Mouse (Mus musculus): ENCODE measurements around the gene Smarca2. TPM values are rescaled to one million over a fixed set of nuclear protein-coding genes. Genes with fewer than 3 reads are reported as not detected.

Smarca2 gene
- polyA plus RNA-seq, 1 experiment from 2014 or later, result 99.7 TPM

DNA sequence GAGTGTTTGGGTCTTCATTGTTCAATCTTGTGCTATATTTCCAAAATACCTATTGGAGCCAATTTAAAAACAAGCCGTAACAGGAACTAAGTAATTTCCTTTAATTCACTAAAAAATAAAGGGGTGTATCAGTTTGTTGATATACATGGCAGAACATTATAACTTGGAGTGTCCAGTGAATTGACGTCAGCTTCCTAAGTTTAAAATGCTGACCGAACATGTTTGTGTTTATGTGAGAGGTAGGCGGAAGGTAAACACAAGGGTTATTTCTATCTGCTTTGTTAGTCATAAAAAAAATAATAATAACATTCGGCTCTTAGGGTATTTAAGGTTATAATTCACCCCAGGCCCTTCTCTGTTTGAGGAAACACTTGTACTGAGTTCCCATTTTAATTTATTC lies 12.4 kb downstream of the Smarca2 start:
- H3K27me3 ChIP-seq (replicated peaks), result no peaks in the 10 kb centered on the region
- no peak overlapping the region for H3K27ac ChIP-seq (replicated peaks)
- no peaks in the 10 kb centered on the region for H3K4me1 ChIP-seq
- no peak overlapping the region for H3K4me2 ChIP-seq
- no peaks in the 10 kb centered on the region for H3K9me3 ChIP-seq (replicated peaks)
- H3K9ac ChIP-seq (replicated peaks), result no peak overlapping the region
- WGBS, result 91% methylated on average over 5 of the region's 5 CpGs
- H3K36me3 ChIP-seq, result peaks cover 14% of the 10 kb centered on the region
- H3K4me3 ChIP-seq (replicated peaks), result no peak overlapping the region
- ATAC-seq (ENCODE audit: low FRiP score), result no peak

- 37% methylated on average over 8 of the region's 8 CpGs for WGBS
- H3K36me3 ChIP-seq, result peaks cover 20% of the 10 kb centered on the region
- peak; percentile 53 for ATAC-seq (ENCODE audit: low FRiP score)
- H3K4me3 ChIP-seq (replicated peaks), result no peak overlapping the region
- peaks cover 7% of the 10 kb centered on the region; the same call in 1 of the 2 replicates for H3K4me1 ChIP-seq
- no peak overlapping the region for H3K9ac ChIP-seq (replicated peaks)
- H3K27ac ChIP-seq (replicated peaks), result peak overlapping the region; percentile 63
- no peaks in the 10 kb centered on the region for H3K9me3 ChIP-seq (replicated peaks)
- no peak overlapping the region for H3K4me2 ChIP-seq
- no peaks in the 10 kb centered on the region for H3K27me3 ChIP-seq (replicated peaks)
These were observed 25.9 kb downstream of the Smarca2 start for GRCm38 (mm10) chr19:26630712-26631235.

DNA sequence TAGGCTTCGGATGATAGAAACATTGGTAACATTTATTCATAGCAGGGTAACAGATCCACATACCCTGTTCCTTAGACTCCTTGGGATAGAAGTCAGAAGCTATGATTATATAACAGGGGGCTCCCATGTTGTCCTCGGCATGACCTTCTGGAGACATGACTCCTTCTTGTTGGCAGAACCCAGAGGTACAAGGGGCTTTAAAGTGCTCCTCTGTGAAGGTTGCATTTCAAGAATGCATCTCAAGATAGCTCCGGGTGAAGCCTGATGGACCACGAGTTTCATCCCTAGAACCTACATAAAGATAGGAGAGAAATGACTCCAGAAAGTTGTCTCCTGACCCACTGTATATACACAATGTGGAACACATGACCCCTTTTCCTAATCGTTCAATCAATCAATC lies 27.4 kb downstream of the Smarca2 start:
- Histone ChIP-seq H3K27me3 (replicated peaks) (no peaks in the 10 kb centered on the region), H3K27ac (replicated peaks) (no peak overlapping the region), H3K36me3 (peaks cover 20% of the 10 kb centered on the region), H3K9me3 (replicated peaks) (no peaks in the 10 kb centered on the region), H3K9ac (replicated peaks) (no peak overlapping the region), H3K4me1 (peaks cover 7% of the 10 kb centered on the region; the same call in 1 of the 2 replicates), H3K4me2 (no peak overlapping the region), H3K4me3 (replicated peaks) (no peak overlapping the region)
- WGBS, result 88% methylated on average over 5 of the region's 5 CpGs
- no peak for ATAC-seq (ENCODE audit: low FRiP score)

- 94% methylated on average over 13 of the region's 13 CpGs for WGBS
- Histone ChIP-seq H3K9ac (replicated peaks) (no peak overlapping the region), H3K27ac (replicated peaks) (no peak overlapping the region), H3K9me3 (replicated peaks) (no peaks in the 10 kb centered on the region), H3K4me1 (no peaks in the 10 kb centered on the region), H3K4me3 (replicated peaks) (no peak overlapping the region), H3K36me3 (peaks cover 18% of the 10 kb centered on the region), H3K4me2 (no peak overlapping the region), H3K27me3 (replicated peaks) (no peaks in the 10 kb centered on the region)
- no peak for ATAC-seq (ENCODE audit: low FRiP score)
These were observed 35.7 kb downstream of the Smarca2 start for GRCm38 (mm10) chr19:26640556-26640955.

DNA sequence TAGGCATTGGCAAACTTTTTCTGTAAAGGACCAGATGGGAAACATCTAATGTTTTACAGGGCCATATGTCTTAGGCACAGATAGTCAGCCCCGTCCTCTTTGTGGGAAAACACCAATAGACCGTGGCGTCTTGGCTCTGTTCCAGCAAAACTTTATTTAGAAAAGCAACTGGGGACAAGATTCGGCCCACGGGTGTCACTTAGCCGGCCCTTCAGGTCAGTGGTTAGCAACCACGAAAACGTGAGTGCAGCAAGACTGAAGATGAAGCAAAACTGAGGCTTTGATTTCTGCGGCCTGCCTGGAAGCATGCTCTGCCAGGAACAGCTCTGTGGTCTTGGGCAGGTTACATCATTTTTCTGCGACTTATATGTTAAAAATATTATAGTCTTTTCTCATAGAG lies 36.4 kb downstream of the Smarca2 start:
- Histone ChIP-seq H3K9ac (replicated peaks) (no peak overlapping the region), H3K27me3 (replicated peaks) (no peaks in the 10 kb centered on the region), H3K4me1 (no peaks in the 10 kb centered on the region), H3K9me3 (replicated peaks) (no peaks in the 10 kb centered on the region), H3K36me3 (peaks cover 18% of the 10 kb centered on the region), H3K4me2 (no peak overlapping the region), H3K4me3 (replicated peaks) (no peak overlapping the region), H3K27ac (replicated peaks) (no peak overlapping the region)
- 70% methylated on average over 10 of the region's 10 CpGs for WGBS
- ATAC-seq (ENCODE audit: low FRiP score), result no peak

DNA sequence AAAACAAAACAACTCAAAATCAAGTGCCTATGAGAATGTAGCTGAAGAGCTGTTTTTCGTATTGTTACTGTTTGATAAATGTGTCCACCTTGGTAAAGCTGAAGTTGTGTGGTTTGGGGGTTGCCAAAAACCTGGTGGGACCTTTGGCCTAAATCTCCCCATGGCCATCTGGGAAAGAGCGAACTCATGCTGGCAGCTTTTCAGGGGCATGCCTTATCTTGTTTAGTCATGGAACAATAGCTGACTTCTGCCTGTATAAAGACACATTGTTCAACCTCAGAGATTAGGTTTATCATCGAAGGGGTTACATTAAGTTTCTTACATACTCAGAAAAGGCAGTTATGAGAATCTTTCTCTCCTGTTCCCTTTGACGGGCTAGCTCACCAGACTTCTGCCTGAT lies 38.2 kb downstream of the Smarca2 start:
- no peaks in the 10 kb centered on the region for H3K27me3 ChIP-seq (replicated peaks)
- no peaks in the 10 kb centered on the region for H3K4me1 ChIP-seq
- no peak for ATAC-seq (ENCODE audit: low FRiP score)
- H3K4me3 ChIP-seq (replicated peaks), result no peak overlapping the region
- H3K27ac ChIP-seq (replicated peaks), result no peak overlapping the region
- peaks cover 26% of the 10 kb centered on the region for H3K36me3 ChIP-seq
- no peak overlapping the region for H3K4me2 ChIP-seq
- WGBS, result 75% methylated on average over 4 of the region's 4 CpGs
- no peaks in the 10 kb centered on the region for H3K9me3 ChIP-seq (replicated peaks)
- H3K9ac ChIP-seq (replicated peaks), result no peak overlapping the region

DNA sequence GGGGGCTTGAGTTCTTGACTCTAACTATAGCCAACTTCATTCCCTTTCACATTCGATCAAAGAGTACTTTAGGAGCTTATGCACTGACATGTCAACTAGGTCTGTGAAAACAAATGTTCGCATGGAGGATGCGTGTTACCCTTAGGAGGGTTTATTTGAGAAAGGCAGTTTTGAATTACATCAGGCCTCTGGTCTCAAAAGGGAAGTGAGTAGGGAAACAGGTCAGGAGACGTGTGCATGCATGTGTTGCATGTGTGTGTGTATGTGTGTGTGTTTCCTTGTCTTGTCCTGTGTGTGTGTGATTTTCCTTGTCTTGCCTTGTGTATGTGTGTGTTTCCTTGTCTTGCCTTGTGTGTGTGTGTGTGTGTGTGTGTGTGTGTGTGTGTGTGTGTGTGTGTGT lies 39.1 kb downstream of the Smarca2 start:
- Histone ChIP-seq H3K36me3 (peaks cover 27% of the 10 kb centered on the region), H3K4me3 (replicated peaks) (no peak overlapping the region), H3K27ac (replicated peaks) (no peak overlapping the region), H3K4me1 (no peaks in the 10 kb centered on the region), H3K9me3 (replicated peaks) (no peaks in the 10 kb centered on the region), H3K9ac (replicated peaks) (no peak overlapping the region), H3K4me2 (no peak overlapping the region), H3K27me3 (replicated peaks) (no peaks in the 10 kb centered on the region)
- no peak for ATAC-seq (ENCODE audit: low FRiP score)
- WGBS, result 89% methylated on average over 4 of the region's 4 CpGs

GRCm38 (mm10) chr19:26645016-26645415 lies 40.2 kb downstream of the Smarca2 start:
- Histone ChIP-seq H3K4me1 (no peaks in the 10 kb centered on the region), H3K9ac (replicated peaks) (no peak overlapping the region), H3K4me2 (no peak overlapping the region), H3K9me3 (replicated peaks) (no peaks in the 10 kb centered on the region), H3K27ac (replicated peaks) (no peak overlapping the region), H3K36me3 (peaks cover 36% of the 10 kb centered on the region), H3K27me3 (replicated peaks) (no peaks in the 10 kb centered on the region), H3K4me3 (replicated peaks) (no peak overlapping the region)
- no peak for ATAC-seq (ENCODE audit: low FRiP score)
- 82% methylated on average over 3 of the region's 3 CpGs for WGBS

DNA sequence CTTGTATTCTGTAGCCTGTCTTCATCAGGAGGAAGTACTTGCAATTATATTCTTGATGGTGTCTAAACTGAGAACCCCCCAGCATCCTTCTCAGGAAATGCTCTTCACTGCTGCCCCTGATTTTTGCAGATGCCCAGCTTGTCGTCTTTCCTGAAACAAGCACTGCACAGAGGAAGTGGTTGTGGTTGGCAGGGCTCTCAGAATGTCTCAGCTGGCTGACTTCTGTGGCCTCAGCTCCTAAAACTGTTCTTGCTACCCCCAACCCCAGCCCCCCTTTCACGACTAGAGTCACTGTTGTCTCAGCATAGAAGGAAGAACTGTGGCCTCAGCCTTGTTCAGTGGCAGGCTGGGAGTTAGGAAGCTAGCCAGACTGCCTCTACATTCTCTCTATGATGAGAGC lies 41.3 kb downstream of the Smarca2 start:
- no peak overlapping the region for H3K9ac ChIP-seq (replicated peaks)
- ATAC-seq (ENCODE audit: low FRiP score), result no peak
- H3K27ac ChIP-seq (replicated peaks), result no peak overlapping the region
- H3K36me3 ChIP-seq, result peaks cover 27% of the 10 kb centered on the region
- H3K27me3 ChIP-seq (replicated peaks), result no peaks in the 10 kb centered on the region
- no peaks in the 10 kb centered on the region for H3K9me3 ChIP-seq (replicated peaks)
- WGBS, result 54% methylated on average over 2 of the region's 2 CpGs
- no peaks in the 10 kb centered on the region for H3K4me1 ChIP-seq
- no peak overlapping the region for H3K4me2 ChIP-seq
- H3K4me3 ChIP-seq (replicated peaks), result no peak overlapping the region

- no peak for ATAC-seq (ENCODE audit: low FRiP score)
- no peaks in the 10 kb centered on the region for H3K4me1 ChIP-seq
- H3K27ac ChIP-seq (replicated peaks), result no peak overlapping the region
- no peaks in the 10 kb centered on the region for H3K9me3 ChIP-seq (replicated peaks)
- H3K27me3 ChIP-seq (replicated peaks), result no peaks in the 10 kb centered on the region
- 90% methylated on average over 7 of the region's 7 CpGs for WGBS
- peaks cover 36% of the 10 kb centered on the region for H3K36me3 ChIP-seq
- no peak overlapping the region for H3K4me2 ChIP-seq
- H3K9ac ChIP-seq (replicated peaks), result no peak overlapping the region
- no peak overlapping the region for H3K4me3 ChIP-seq (replicated peaks)
These were observed 45.9 kb downstream of the Smarca2 start for GRCm38 (mm10) chr19:26650585-26651273.

GRCm38 (mm10) chr19:26658324-26658723 lies 53.5 kb downstream of the Smarca2 start:
- 88% methylated on average over 7 of the region's 7 CpGs for WGBS
- no peaks in the 10 kb centered on the region for H3K9me3 ChIP-seq (replicated peaks)
- H3K27ac ChIP-seq (replicated peaks), result no peak overlapping the region
- no peaks in the 10 kb centered on the region for H3K27me3 ChIP-seq (replicated peaks)
- no peak for ATAC-seq (ENCODE audit: low FRiP score)
- H3K4me1 ChIP-seq, result peaks cover 10% of the 10 kb centered on the region; the same call in 1 of the 2 replicates
- H3K4me2 ChIP-seq, result no peak overlapping the region
- H3K36me3 ChIP-seq, result peaks cover 9% of the 10 kb centered on the region; the same call in 1 of the 2 replicates
- H3K4me3 ChIP-seq (replicated peaks), result no peak overlapping the region
- H3K9ac ChIP-seq (replicated peaks), result no peak overlapping the region

GRCm38 (mm10) chr19:26659976-26660375 lies 55.1 kb downstream of the Smarca2 start:
- WGBS, result 72% methylated on average over 5 of the region's 5 CpGs
- H3K4me1 ChIP-seq, result peaks cover 10% of the 10 kb centered on the region; the same call in 1 of the 2 replicates
- no peak for ATAC-seq (ENCODE audit: low FRiP score)
- no peaks in the 10 kb centered on the region for H3K27me3 ChIP-seq (replicated peaks)
- H3K4me2 ChIP-seq, result no peak overlapping the region
- H3K9me3 ChIP-seq (replicated peaks), result no peaks in the 10 kb centered on the region
- H3K9ac ChIP-seq (replicated peaks), result no peak overlapping the region
- H3K27ac ChIP-seq (replicated peaks), result no peak overlapping the region
- peaks cover 6% of the 10 kb centered on the region; the same call in 1 of the 2 replicates for H3K36me3 ChIP-seq
- no peak overlapping the region for H3K4me3 ChIP-seq (replicated peaks)

All from neural tube, embryonic 15.5 days (tissue).